Mouse (Mus musculus): Measurements from ENCODE around the gene Impg1.

Impg1 gene

DNA sequence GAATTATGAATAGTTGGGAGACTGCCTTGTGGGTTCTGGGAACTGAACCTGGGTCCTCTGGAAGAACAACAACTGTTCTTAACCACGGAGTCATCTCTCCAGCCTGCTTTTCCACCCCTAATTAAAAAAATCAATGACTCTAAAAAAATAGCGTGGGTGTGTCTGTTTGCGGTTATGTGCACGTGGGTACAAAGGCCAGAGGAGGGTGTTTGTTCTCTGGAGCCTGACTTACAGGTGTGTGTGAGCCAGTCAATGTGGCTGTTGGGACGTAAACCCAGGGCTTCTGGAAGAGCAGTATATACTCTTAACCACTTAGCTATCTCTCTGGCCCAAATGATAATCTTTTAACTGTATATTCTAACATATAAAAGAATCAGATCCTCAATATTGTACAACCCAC is 151.7 kb downstream of the Impg1 start:
- TF ChIP-seq NANOG (IDR thresholded peaks at IDR 0.05; ENCODE audit: borderline replicate concordance, low read length) (no peak), CTCF (conservative IDR thresholded peaks at IDR 0.05; ENCODE audit: low read length) (no peak), POU5F1 (IDR thresholded peaks at IDR 0.05; ENCODE audit: borderline replicate concordance, low read length) (no peak)
- no peak overlapping the region for H3K4me3 ChIP-seq (replicated peaks; ENCODE audit: low read length)

DNA sequence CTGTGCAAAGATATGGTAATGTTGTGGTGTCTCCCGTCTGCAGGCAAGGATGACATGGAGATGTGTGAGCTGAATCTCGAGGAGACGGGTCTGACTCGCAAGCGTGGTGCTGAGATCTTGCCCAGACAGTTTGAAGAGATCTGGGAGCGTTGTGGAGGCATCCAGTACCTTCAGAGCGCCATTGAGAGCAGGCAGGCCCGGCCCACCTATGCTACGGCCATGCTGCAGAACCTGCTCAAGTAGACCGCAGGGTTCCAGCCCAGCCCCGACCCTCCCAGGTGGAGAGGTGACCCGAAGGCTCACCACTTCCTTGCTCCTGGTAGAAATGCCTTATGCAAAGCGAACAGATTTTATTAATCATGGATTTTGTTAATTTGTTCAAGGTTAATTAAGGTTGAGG is 157.7 kb downstream of the Impg1 start:
- no peaks in the 10 kb centered on the region for H3K27me3 ChIP-seq (ENCODE audit: insufficient read depth, low read length)
- TF ChIP-seq POU5F1 (IDR thresholded peaks at IDR 0.05; ENCODE audit: borderline replicate concordance, low read length) (no peak), NANOG (IDR thresholded peaks at IDR 0.05; ENCODE audit: borderline replicate concordance, low read length) (no peak), CTCF (conservative IDR thresholded peaks at IDR 0.05; ENCODE audit: low read length) (no peak)
- no peaks in the 10 kb centered on the region for H3K4me1 ChIP-seq (replicated peaks; ENCODE audit: low read depth, low read length)
- H3K4me3 ChIP-seq (replicated peaks; ENCODE audit: low read length) = no peak overlapping the region
- no peaks in the 10 kb centered on the region for H3K9me3 ChIP-seq (ENCODE audit: low read length)
- no peaks in the 10 kb centered on the region for H3K36me3 ChIP-seq (ENCODE audit: insufficient read depth, low read length)

More for the DNA sequence above, 151.7 kb downstream of the Impg1 start:
- no peaks in the 10 kb centered on the region for H3K4me1 ChIP-seq (replicated peaks; ENCODE audit: low read depth, low read length)
- no peaks in the 10 kb centered on the region for H3K9me3 ChIP-seq (ENCODE audit: low read length)
- H3K36me3 ChIP-seq (ENCODE audit: insufficient read depth, low read length) = no peaks in the 10 kb centered on the region
- H3K27me3 ChIP-seq (ENCODE audit: insufficient read depth, low read length) = no peaks in the 10 kb centered on the region

DNA sequence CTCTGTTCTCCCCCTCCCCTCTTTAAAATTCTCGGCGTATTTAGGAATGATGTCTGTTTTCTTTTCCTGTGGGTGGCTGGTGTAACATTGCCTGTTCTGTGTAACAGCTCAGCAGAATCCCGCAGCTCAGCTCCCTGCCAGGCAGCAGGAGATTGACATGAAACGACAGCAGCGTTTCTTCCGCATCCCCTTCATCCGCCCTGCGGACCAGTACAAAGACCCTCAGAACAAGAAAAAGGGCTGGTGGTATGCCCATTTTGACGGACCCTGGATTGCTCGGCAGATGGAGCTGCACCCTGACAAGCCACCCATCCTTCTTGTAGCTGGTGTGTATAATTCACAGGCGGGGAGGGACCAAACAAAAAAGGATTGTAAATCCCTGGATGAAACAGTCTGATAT is 158.4 kb downstream of the Impg1 start:
- no peaks in the 10 kb centered on the region for H3K4me1 ChIP-seq (replicated peaks; ENCODE audit: low read depth, low read length)
- no peak overlapping the region for H3K4me3 ChIP-seq (replicated peaks; ENCODE audit: low read length)
- H3K36me3 ChIP-seq (ENCODE audit: insufficient read depth, low read length) = no peaks in the 10 kb centered on the region
- TF ChIP-seq CTCF (conservative IDR thresholded peaks at IDR 0.05; ENCODE audit: low read length) (no peak), NANOG (IDR thresholded peaks at IDR 0.05; ENCODE audit: borderline replicate concordance, low read length) (no peak), POU5F1 (IDR thresholded peaks at IDR 0.05; ENCODE audit: borderline replicate concordance, low read length) (no peak)
- H3K9me3 ChIP-seq (ENCODE audit: low read length) = no peaks in the 10 kb centered on the region
- no peaks in the 10 kb centered on the region for H3K27me3 ChIP-seq (ENCODE audit: insufficient read depth, low read length)

- TF ChIP-seq POU5F1 (IDR thresholded peaks at IDR 0.05; ENCODE audit: borderline replicate concordance, low read length) (no peak), CTCF (conservative IDR thresholded peaks at IDR 0.05; ENCODE audit: low read length) (no peak), NANOG (IDR thresholded peaks at IDR 0.05; ENCODE audit: borderline replicate concordance, low read length) (no peak)
- H3K27me3 ChIP-seq (ENCODE audit: insufficient read depth, low read length) = no peaks in the 10 kb centered on the region
- no peaks in the 10 kb centered on the region for H3K9me3 ChIP-seq (ENCODE audit: low read length)
- no peak overlapping the region for H3K4me3 ChIP-seq (replicated peaks; ENCODE audit: low read length)
- H3K36me3 ChIP-seq (ENCODE audit: insufficient read depth, low read length) = no peaks in the 10 kb centered on the region
- H3K4me1 ChIP-seq (replicated peaks; ENCODE audit: low read depth, low read length) = no peaks in the 10 kb centered on the region
Measured at GRCm38 (mm10) chr9:80306390-80306789, 158.9 kb downstream of the Impg1 start.

GRCm38 (mm10) chr9:80303518-80303917 is 161.8 kb downstream of the Impg1 start:
- TF ChIP-seq POU5F1 (IDR thresholded peaks at IDR 0.05; ENCODE audit: borderline replicate concordance, low read length) (no peak), CTCF (conservative IDR thresholded peaks at IDR 0.05; ENCODE audit: low read length) (peak; percentile 22; the same call in 1 of the 2 replicates)
- Histone ChIP-seq H3K36me3 (ENCODE audit: insufficient read depth, low read length) (no peaks in the 10 kb centered on the region), H3K4me1 (replicated peaks; ENCODE audit: low read depth, low read length) (no peaks in the 10 kb centered on the region), H3K27me3 (ENCODE audit: insufficient read depth, low read length) (no peaks in the 10 kb centered on the region), H3K4me3 (replicated peaks; ENCODE audit: low read length) (no peak overlapping the region), H3K9me3 (ENCODE audit: low read length) (no peaks in the 10 kb centered on the region)

DNA sequence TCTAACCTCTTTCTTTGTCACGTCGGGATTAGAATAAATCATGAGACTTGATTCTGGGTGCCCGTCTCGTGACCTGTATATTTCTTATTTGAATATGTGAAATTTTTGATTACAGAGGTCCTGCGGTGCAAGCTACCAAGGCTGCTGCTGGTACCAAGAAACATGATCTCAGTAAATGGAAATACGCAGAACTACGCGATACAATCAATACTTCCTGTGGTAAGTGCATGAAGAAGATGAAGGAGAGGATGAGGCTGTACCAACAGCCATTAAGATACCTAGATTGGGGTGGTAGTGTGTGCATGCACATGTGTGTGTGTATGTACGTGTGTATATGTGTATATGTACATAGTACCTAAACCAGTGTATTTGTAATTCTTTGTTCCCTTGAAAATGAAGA is 166.2 kb downstream of the Impg1 start:
- no peaks in the 10 kb centered on the region for H3K27me3 ChIP-seq (ENCODE audit: insufficient read depth, low read length)
- H3K4me1 ChIP-seq (replicated peaks; ENCODE audit: low read depth, low read length) = no peaks in the 10 kb centered on the region
- no peaks in the 10 kb centered on the region for H3K9me3 ChIP-seq (ENCODE audit: low read length)
- H3K36me3 ChIP-seq (ENCODE audit: insufficient read depth, low read length) = no peaks in the 10 kb centered on the region
- TF ChIP-seq POU5F1 (IDR thresholded peaks at IDR 0.05; ENCODE audit: borderline replicate concordance, low read length) (no peak), CTCF (conservative IDR thresholded peaks at IDR 0.05; ENCODE audit: low read length) (no peak), NANOG (IDR thresholded peaks at IDR 0.05; ENCODE audit: borderline replicate concordance, low read length) (no peak)
- no peak overlapping the region for H3K4me3 ChIP-seq (replicated peaks; ENCODE audit: low read length)

DNA sequence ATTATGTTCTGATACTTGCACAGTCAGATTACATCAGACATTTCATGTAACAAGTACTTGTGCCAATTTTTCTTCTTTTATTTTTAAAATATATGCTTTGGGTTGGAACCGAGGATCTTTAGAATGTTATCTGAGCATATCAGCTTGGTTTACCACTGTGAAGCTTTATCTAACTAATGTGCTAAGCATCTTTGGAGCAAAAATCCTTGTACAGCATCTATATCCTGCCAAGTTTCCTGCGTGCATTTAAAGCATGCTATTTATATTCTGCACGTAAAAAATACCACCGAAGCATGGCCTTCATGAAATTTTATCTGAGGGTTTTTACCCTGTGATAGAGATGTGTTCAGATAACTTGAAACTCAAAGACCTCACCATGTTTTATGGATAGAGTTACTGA is 169.2 kb downstream of the Impg1 start:
- TF ChIP-seq CTCF (conservative IDR thresholded peaks at IDR 0.05; ENCODE audit: low read length) (no peak), NANOG (IDR thresholded peaks at IDR 0.05; ENCODE audit: borderline replicate concordance, low read length) (no peak), POU5F1 (IDR thresholded peaks at IDR 0.05; ENCODE audit: borderline replicate concordance, low read length) (no peak)
- Histone ChIP-seq H3K4me3 (replicated peaks; ENCODE audit: low read length) (no peak overlapping the region), H3K36me3 (ENCODE audit: insufficient read depth, low read length) (no peaks in the 10 kb centered on the region), H3K4me1 (replicated peaks; ENCODE audit: low read depth, low read length) (no peaks in the 10 kb centered on the region), H3K9me3 (ENCODE audit: low read length) (no peaks in the 10 kb centered on the region), H3K27me3 (ENCODE audit: insufficient read depth, low read length) (no peaks in the 10 kb centered on the region)

GRCm38 (mm10) chr9:80293056-80293584 is 172.2 kb downstream of the Impg1 start:
- no peaks in the 10 kb centered on the region for H3K4me1 ChIP-seq (replicated peaks; ENCODE audit: low read depth, low read length)
- TF ChIP-seq POU5F1 (IDR thresholded peaks at IDR 0.05; ENCODE audit: borderline replicate concordance, low read length) (no peak), NANOG (IDR thresholded peaks at IDR 0.05; ENCODE audit: borderline replicate concordance, low read length) (no peak), CTCF (conservative IDR thresholded peaks at IDR 0.05; ENCODE audit: low read length) (peak; percentile 20; the same call in 1 of the 2 replicates)
- no peaks in the 10 kb centered on the region for H3K9me3 ChIP-seq (ENCODE audit: low read length)
- no peak overlapping the region for H3K4me3 ChIP-seq (replicated peaks; ENCODE audit: low read length)
- no peaks in the 10 kb centered on the region for H3K27me3 ChIP-seq (ENCODE audit: insufficient read depth, low read length)
- no peaks in the 10 kb centered on the region for H3K36me3 ChIP-seq (ENCODE audit: insufficient read depth, low read length)

- TF ChIP-seq CTCF (conservative IDR thresholded peaks at IDR 0.05; ENCODE audit: low read length) (no peak), NANOG (IDR thresholded peaks at IDR 0.05; ENCODE audit: borderline replicate concordance, low read length) (no peak), POU5F1 (IDR thresholded peaks at IDR 0.05; ENCODE audit: borderline replicate concordance, low read length) (no peak)
- peaks cover 15% of the 10 kb centered on the region for H3K4me1 ChIP-seq (replicated peaks; ENCODE audit: low read depth, low read length)
- H3K36me3 ChIP-seq (ENCODE audit: insufficient read depth, low read length) = no peaks in the 10 kb centered on the region
- no peaks in the 10 kb centered on the region for H3K9me3 ChIP-seq (ENCODE audit: low read length)
- no peaks in the 10 kb centered on the region for H3K27me3 ChIP-seq (ENCODE audit: insufficient read depth, low read length)
- no peak overlapping the region for H3K4me3 ChIP-seq (replicated peaks; ENCODE audit: low read length)
Measured at GRCm38 (mm10) chr9:80286845-80287244, 178.4 kb downstream of the Impg1 start.
